Mouse (Mus musculus) layer of hippocampus, adult 9-11 months (tissue): ENCODE measurements around the gene Pced1b.
"Not testable (repeated sequence)": the region's sequence is repeated elsewhere in the genome, so short reads cannot be mapped to it uniquely, and the experiment has no call there.

Experiments used
- DNase-seq: peaks from one replicate; pipeline ENCODE4 v3.0.0; 2022

The Pced1b gene

DNA sequence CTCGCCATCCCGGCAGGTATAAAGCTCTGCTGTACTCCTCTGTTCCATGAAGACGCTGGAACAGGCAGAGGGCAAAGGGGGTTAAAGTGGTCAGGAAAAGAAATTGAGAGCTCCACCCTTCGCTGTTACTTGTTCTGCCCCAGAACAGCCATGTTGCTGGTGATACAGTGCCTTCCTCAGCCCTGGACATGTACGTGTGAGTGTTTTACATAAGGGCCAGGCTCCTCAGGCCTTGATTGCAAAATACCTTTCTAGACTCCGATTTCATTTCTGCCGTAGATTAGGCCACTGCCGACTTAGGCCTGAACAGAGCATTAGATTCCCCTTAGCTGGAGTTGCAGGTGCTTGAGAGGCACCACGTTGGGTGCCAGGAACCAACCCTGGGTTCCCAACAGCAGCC, 97.0 kb downstream of the Pced1b start:
- no peak for DNase-seq

DNA sequence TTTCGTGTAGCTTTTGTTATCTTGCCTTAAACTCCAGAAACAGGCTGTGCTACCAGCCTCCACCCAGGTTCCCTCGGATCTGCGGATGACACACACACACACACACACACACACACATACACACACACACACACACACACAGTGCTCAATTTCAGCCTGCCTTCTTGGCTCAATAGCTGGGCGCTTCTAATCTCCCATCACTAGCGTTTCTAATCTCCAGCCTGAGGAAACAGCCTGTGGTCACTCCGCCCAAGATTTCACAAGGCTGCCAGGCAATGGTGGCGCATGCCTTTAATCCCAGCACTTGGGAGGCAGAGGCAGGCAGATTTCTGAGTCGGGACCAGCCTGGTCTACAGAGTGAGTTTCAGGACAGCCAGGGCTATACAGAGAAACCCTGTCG, 98.2 kb downstream of the Pced1b start:
- no peak for DNase-seq

DNA sequence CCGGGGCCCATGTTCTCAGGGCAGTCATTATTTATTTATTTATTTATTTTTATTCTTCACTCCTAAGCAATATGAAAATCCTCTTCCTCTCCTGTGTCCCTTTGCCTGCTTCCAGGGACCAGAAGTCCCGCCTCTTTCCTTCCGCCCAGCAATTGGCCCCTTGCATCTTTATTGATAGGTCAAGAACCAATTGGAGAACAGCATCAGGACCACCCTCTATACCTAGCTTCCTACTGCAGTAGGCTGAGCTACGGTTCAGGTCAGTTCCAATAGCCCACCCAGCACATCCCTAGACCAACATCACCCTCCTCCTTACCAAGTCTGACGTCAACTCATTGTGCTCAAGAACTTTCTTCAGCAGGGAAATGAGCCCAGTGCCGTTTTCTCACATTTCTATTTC, 99.0 kb downstream of the Pced1b start:
- no peak for DNase-seq

DNA sequence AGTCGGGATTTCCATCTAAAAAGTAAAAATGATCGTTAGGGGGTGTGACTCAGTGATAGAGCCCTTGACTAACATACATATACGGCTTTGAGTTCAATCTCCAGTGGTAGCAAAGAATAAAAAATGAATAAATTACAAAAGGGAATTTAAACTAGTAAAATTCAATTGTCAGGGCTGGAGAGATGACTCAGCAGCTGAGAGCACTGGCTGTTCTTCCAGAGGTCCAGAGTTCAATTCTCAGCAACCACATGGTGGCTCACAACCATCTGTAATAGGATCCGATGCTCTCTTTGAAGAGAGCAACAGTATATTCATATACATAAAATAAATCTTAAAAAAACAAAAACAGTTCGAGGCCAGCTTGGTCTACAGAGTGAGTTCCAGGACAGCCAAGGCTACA, 99.5 kb downstream of the Pced1b start:
- DNase-seq, result no peak

DNA sequence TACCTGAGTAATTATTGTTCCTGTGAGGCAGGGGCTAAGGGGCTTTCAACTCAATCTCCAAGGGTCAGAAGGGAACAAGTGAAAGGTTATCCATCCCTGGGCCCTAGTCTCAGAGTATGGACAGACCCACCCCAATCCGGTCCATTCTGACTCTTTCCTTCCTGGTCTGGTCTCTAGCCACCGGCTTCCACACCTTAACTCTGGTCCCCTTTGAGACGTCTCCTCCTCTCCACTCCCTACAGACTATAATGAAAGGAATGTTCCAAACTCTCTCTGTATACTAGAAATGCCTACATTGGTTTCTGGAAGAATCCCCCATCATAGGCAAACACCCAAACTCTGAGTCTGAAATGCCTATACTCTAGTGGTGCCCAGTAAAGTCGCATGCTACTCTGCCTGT, 100.0 kb downstream of the Pced1b start:
- DNase-seq, result no peak

DNA sequence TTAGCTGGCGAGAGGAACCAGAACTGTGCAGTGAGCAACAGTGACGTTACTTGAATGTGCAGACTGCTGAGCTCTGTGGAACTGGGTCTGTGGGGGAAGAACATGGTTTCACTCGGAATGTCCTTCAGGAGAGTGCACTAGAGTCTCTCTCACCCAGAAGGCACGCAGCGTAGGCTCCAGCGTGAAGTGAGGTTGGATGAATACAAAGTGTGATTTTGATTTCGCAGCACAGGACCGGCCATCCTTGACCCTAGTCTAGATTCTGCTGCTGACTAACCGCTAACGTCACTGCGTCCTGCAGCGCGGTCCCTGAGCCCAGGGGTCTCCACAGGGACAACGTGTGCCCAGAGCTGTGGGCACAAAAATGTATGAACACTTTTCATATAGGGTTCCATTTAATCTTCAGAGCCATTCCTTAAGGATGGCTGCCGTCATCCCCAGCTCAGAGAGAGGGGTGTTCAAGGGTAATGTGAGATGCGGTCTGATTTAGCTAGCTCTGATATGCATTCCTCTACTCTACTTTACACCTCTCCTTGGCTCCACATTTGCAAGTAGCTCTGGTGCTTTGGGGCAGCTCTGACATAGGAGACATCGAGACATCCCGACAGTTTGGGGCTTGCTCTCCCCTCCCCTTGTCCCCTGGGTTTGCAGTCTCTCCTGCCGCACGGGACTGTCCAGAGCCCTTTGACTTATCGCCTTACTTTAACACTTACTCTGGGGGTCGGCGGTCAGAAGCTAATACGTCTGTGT, 101.8 kb downstream of the Pced1b start:
- no peak for DNase-seq

DNA sequence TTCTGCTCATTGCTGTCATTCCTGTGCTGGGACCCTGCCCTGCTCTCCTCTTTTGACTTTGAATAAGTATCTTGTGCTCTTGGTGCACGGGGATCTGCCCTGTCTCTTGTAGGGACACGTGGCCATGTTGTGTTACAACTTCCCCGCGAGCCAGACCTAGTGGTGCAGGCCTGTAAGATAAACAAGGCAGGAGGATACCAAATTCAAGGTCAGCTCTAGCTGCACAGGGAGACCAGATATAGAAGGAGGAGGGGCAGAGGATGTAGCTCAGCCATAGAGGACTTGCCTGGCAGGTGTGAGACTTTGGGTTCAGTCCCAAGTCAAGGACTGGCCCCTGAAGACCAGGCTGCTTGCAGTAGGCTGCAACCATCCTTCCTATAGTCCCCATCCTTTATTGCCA, 103.6 kb downstream of the Pced1b start:
- no peak for DNase-seq

DNA sequence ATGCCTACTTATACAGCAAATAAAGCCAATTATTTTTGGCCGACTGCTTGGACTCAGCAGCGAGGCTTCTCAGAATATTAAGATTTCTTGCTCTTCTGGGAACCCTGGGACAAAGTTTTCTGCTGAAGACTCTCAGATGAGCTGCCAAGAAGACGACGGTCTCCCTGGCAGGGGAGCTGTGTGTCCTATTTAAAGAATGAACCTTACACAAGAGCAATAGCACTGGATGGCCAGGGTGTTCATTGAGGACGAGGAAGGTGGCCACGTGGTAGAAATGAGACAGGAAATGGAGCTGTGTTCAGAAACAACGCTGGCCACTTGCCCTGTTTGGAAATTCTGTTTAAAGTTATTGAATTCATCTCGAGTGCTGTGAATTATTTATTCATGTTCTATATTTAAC, 104.1 kb downstream of the Pced1b start:
- peak; percentile 32 for DNase-seq

DNA sequence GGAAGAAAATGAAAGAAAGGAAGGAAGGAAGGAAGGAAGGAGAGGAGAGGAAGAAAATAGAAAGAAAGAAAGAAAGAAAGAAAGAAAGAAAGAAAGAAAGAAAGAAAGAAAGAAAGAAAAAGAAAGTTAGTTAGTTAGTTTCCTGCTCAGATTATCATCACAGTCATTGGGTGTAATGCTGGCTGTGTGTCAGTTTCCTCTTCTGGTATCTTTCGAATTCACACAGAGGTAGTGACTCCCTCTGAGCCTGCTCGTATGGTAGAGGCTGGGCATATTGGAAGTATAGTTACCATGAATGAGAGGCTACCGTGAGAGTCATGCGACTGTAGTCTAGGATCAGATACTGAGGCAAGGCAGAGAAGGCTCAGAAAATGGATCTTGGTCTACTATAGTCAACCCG, 104.8 kb downstream of the Pced1b start:
- DNase-seq, result no peak

DNA sequence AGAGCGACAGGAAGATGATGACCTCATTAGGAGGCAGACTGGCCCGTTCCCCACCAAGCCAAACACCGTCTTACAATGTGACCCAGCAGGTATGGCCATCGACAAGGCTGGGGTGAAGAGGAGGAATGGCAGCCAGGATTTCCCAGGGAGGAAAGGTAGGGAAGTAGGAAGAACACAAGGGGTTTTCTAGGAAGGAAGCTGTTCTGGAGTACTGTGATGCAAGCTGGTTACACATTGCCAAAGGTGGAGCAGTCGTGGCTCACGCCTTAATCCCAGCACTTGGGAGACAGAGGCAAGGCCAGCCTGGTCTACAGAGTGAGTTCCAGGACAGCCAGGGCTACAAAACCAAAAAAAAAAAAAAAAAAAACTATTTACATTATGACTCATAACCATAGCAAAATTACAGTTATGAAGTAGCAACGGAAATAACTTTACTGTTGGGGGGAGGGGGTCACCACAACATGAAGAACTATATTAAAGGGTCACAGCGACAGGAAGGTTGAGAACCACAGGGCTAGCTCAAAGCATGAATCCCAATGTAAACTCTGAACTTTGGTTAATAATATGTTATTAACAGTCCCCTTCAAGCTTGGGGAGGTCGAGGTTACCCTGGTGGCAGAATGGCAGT, 108.9 kb downstream of the Pced1b start:
- DNase-seq, result no peak

DNA sequence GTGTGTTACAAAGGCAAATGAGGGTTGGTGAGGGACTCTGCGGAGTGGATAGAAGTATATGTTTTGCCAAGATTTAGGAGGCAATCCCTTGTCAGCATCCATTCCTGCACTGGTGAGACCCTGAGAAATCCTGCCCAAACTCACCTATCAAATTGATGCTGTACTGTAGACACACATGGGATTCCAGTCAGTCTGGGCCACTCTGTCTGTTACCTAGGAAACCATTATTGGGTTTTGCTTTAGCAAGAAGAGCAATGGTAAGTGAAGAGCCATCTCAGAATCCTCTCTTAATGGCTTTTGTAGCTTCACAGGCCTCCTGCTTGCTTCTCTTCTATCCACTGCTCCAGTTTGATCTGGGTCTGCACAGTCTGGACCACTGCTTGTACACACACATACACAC, 110.1 kb downstream of the Pced1b start:
- no peak for DNase-seq

DNA sequence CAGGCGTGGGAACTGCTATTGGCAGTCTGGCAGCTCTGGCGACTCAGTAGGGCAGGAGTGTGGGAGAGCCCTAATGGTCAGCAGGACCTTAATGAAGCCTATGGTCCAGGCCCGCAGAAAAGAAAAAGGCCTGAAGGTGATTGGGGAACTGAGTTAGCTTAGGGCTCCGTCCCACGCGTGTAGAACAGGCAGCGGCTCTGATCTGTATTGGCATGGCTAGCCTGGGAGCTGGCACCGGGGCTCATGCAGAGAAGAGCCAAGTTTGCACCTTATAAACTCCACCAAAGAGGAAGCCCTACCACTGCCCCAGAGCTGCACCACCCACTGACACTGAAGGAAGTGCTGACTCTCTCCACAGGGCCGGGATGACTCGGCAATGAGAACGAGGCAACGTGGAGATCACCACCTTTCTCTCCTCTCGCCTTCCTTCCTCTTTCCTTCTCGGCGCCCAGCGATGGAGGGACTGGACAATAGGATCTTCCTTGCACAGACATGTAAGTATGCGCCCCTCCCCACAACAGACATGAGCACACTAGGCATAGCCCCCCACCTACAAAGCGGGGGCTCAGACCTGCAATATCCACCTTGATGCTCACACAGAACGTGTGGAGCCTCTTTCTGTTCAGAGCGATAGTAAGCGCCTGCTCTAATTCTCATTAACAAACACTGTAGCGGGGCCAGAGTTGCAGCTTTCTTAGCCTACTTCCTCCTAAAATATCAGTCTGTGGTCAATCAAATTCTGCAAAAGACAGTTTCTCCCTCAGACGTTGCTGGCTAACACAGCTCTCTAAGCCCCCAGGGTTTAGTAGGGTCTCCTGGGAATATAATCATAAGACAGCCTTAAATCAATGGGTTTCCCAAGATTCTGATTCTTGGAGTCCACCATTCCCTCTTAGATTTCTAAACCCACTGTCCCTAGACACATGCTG, 114.2 kb downstream of the Pced1b start:
- no peak for DNase-seq

DNA sequence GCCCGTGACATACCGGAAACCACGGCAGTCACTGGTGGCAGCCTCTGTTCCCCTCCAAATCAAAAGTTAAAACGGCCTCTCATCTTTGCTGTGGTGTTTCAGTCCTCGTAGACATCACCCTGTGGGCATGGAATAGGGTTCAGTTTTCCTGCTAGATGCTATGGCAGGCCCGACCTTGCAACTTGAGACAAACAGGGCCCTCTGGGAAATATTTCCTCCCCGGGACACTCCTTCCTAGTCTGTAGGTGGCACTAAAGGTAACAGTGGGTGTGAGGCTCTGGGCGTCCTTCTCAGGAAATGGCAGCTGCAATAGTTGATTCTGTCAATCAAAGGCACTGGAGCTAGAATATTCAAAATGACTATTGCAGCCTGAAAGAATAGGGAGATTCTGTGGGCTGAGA, 114.9 kb downstream of the Pced1b start:
- no peak for DNase-seq

DNA sequence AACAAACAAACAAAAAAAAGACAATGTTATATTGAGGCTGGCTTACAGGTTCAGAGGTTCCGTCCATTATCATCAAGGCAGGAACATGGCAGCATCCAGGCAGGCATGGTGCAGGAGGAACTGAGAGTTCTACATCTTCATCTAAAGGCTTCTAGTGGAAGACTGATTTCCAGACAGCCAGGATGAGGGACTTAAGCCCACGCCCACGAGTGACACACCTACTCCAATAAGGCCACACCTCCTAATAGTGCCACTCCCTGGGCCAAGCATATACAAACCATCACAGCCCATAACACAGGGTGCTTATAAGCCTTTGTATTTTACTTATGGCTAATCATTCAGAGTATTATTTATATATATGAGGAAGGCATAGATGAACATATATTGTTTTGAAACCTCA, 117.4 kb downstream of the Pced1b start:
- not testable (repeated sequence) for DNase-seq

DNA sequence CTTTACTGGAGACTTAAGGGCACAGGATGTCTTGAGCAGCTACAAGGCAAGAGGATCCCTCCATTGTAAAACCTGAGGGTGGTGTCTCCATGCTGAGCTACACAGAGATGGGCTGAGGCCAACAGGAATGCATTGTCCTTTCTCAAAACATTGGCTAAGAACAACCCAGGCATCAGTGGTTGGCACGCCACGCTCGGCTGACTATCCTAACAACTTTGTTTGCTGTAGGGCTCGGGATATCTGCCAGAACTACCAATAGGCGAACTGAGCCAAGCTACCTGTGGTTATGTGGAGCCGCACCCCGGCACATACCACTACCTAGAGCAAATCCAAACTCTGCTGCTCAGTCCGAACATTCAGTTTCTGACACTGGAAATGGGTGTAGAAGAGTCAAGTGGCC, 118.1 kb downstream of the Pced1b start:
- no peak for DNase-seq

DNA sequence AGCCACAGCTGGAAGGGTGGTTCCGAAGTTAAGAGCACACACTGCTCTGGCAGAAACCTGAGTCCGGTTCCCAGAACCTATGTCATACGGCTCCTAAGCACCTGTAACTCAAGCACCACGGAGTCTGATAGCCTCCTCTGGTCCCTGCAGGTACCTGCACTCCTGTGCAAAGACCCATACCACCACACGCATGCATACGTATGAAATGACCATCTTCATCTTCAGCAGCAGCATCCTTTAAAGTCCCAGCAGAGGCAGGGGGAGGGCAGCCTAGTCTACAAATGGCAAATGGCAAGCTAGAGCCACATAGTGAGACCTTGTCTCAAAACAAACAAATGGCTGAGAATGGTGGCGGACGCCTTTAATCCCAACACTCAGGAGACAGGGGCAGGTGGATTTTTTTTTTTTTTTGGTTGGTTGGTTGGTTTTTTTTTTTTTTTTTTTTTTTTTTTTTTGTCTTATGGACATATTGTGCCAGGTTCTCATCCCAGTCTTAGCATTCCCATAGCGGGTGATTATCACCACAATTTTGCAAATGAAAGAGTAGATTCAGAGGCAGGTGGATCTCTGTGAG, 121.2 kb downstream of the Pced1b start:
- no peak for DNase-seq

DNA sequence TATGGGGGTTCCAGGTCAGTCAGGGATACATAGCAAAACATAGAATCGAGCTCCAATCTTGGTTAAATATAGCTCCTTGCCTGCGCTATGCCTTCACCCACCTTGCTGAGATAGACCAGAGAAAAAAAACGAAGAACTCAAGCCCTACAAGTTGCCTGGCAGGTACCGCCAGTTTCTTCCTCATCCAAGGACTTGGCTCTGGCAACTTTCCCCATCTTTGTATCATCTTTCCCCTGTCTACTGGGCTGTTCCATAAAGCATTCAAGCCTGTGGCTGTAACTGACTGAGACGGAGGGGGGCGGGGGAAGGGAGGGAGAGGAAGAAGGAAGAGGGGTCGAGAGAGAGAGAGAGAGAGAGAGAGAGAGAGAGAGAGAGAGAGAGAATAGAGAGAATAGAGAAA, 121.7 kb downstream of the Pced1b start:
- no peak for DNase-seq

DNA sequence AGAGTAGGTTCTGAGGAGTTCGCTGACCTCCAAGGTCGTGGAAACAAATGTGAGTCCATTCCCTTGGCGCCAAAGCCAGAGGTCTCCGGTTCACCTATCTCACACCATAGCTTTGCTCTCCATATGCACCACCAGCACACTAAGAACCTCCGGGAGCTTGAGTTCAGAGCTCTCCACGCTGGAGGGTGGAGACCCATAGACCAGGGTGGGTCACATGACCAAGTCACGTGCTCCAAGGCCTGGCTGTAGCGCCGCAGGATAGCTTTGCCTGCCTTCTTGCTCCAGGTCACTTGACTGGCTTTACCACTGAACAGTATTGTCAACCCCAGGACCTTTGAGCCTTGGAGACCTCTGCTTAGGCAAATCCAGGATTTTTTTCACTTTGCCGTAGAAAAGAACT, 122.2 kb downstream of the Pced1b start:
- no peak for DNase-seq

DNA sequence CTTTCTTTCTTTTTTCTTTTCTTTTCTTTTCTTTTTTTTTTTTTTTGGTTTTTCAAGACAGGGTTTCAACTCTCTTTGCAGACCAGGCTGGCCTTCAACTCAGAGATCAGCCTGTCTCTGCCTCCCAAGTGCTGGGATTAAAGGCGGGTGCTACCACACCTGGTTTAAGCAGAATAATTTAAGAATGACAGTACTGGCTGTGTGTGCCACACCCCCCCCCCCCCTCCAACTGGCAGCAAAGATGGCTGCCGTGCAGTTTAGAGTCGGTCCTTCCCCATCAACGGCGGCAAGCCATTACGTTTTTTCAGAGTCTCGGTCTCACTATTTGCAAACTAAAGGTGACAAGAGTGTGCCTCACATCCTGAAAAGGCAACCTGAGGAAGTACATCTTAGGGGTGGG, 124.0 kb downstream of the Pced1b start:
- no peak for DNase-seq

DNA sequence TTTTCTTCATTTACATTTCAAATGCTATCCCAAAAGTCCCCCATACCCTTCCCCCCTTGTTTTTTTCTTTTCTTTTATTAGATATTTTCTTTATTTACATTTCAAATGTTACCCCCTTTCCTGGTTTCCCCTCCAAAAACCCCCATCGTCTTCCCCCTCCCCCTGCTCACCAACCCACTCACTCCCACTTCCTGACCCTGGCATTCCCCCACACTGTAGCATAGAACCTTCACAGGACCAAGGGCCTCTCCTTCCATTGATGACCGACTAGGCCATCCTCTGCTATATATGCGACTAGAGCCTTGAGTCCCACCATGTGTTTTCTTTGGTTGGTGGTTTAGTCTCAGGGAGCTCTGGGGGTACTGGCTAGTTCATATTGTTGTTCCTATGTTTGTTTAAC, 125.1 kb downstream of the Pced1b start:
- not testable (repeated sequence) for DNase-seq

DNA sequence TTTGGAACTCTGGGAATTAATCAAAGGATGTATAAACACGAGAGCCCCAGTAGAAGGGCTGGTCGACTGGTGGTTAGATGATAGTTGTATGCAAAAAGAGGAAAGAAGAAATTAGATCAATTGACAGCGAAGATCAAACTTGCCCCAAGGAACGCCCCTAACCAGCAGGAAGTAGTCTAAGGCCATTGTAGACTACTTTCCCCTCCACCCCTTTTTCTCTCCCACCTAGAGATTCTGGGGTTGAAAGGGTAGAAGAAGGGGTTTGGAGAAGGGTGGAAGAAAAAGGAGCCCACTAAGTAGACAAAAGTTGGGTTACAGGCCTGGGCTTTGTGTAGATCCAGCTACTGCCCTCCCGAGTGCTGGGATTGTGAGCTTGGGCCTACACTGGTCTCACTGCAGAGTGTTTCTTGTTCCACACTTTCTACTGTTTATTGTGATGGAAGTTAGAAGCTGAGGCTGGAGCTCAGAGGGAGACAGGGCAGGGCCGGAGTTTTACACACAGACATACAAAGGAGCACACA, 125.8 kb downstream of the Pced1b start:
- no peak for DNase-seq

DNA sequence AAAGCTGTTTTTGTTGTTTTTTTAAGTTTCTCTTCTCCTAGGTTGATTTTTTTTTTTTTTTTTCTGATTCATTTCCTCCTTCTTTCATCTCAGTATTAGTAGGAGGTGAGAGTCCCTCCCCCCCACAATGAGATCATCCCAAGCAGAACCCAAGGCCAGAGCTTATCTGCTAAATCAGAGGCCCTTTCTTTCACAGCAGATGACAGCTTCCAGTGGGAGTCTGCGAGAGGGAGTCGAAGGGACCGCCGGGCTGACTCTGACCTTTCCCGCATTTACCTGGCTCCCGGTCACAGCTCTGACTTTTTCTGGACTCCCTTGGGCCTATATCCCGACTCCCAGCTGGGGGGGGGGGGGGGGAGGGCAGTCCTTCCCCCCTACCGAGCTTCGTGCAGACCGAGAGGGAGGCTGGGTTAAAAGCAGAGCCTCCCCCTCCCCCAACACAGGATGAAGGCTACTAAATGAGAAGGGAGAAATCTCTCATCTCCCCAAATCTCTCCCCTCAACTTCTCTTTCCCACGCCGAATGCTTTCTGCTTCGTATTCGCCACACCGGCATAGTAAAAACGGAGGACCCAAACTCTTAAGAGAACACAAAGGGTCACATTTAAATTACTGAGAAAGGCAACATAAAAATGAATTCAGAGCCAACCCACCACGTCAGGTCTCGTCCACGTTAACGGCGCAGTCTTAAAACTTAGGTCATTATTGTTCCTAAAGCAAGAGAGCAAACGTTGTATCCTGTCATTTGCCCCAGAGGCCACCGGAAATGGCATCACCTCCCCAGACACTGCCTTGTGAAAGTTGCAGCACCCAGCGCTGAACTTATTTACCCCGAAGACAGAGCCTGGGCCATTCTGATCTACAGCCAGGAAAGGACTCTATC, 126.5 kb downstream of the Pced1b start:
- DNase-seq, result no peak
